Mouse (Mus musculus): ENCODE measurements around the gene Slc6a13.

DNA sequence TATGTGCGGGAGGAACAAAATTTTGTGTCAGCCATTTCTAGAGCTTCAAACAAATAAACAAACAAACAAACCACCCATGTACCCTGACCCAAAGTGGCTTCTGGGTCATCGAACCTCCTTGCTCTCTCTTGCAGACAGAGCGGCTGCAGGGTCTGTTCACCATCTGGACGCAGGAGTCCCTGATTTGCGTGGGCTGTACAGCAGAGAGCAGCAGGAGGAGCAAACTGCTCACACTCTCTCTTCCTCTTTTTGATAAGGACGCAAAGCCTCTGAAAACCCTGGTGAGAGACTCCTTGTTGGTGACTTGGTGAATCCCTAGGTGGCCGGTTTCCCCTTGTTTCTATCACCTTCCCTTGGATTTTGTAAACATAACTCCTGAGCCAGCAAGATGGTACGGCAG, 38.8 kb upstream of the Slc6a13 start:
- TF ChIP-seq POLR2A (IDR thresholded peaks at IDR 0.05; ENCODE audit: control insufficient read depth in 1 of 2, insufficient read depth in 1 of 2, low read depth in 1 of 2, low read length in 2 of 2, poor library complexity in 1 of 2) (no peak), EP300 (IDR thresholded peaks at IDR 0.05; ENCODE audit: low read depth in 1 of 2, low read length in 2 of 2) (peak in 1 of 2 experiments; percentile 58; a peak in 1 of 4 replicates), MXI1 (IDR thresholded peaks at IDR 0.05; ENCODE audit: low read depth, low read length) (no peak; the same call in 1 of the 2 replicates), GATA1 (IDR thresholded peaks at IDR 0.05; ENCODE audit: low read depth, low read length) (0 out of 2 replicates have a peak, but pooled peaks have one; percentile 19), CHD1 (IDR thresholded peaks at IDR 0.05; ENCODE audit: low read depth, low read length) (no peak), USF1 (IDR thresholded peaks at IDR 0.05; ENCODE audit: low read depth, low read length) (no peak), CTCF (IDR thresholded peaks at IDR 0.05 in 2 of 3, conservative IDR thresholded peaks at IDR 0.05 in 1 of 3; ENCODE audit: control insufficient read depth in 1 of 3, insufficient read depth in 1 of 3, low read depth in 2 of 3, low read length in 3 of 3, poor library complexity in 1 of 3, severe bottlenecking in 1 of 3) (no peak; a peak in 1 of 6 replicates)

Measured in MEL (cell line).